Mouse (Mus musculus) regulatory T cell (primary cell): ENCODE measurements around the gene Zkscan2.

Experiments
- in situ Hi-C: fragments of 300-600 bp; cut with MboI, MseI; formaldehyde crosslinking; loops from one replicate; pipeline ENCODE4 v1.15.1; 2025; ENCODE audit warnings: high pct_unique_total_duplicates

The Zkscan2 gene

DNA sequence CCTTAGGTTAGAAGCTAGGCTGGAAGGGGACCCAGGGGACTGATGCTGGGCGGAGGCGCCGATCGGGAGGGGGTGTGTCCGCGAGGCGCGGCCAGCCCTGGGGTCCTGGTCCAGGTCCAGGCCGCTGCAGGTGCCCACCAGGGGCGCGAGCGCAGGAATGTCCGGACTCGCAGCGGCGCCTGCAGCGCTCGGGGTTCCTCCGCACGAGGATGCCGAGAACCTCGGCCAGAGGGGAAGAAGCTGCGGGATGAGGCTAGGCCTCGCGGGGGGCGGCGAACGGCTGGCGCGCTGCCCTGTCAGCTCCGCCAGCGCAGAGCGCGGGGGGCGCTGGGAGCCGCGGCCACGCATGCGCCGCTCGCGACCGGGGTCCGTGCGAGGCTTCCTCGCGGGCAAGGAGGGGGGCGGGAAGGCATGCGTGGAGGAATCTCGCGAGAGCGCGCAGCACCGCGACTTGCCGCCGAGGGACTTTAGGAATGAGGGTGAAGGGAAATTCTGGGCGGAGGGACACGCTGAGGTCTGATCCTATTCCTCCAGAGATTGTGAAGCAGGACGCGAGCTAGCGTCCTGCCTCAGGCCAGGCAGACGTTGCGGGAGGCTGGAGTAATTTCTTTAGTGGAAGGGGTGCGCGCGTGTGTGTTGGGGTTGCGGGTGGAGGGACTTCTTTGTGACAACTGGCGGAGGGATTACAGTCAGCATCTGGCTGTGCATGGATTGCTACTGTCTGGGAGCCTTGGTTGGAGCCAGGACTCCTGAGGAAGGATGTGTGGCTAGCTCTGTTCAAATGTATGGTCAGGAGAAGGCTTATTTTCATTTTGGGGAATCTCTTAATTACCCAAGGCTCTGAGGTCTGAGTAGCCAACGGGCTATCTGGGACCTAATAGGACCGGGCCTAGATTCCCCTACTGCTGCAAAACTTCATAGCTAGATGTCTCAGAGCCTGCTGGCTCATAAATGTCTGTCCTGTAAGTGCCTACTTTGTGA lies at the start of gene Zkscan2:
Gene Zkscan2 (minus strand): TSS at position 211 of the 981 bp plus-strand sequence.
- in situ Hi-C loops: loop anchor here (25.0 kb wide), 1 partner anchor 1887 kb away; no protein-coding TSS in a partner anchor

DNA sequence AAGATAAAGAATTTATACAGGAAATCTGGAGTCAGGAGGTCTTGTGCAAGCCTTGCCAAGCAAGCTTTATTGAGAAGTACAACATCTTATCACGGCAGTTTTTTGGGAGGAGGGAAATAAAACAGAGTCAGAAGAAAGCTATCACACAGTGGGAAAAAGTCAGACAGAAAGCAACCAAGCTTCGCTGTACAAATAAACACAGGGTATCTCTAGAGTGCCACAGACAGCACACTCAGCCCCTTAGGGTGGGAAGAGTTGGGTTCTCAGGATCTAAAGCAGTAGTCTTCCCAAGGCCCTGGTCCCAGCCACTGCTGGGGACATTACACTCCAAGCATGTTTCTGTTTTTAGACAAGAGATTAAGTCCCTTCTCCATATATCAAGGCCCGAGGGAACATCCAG lies 28.9 kb upstream of the Zkscan2 start:
- in situ Hi-C loops: no loop called here

DNA sequence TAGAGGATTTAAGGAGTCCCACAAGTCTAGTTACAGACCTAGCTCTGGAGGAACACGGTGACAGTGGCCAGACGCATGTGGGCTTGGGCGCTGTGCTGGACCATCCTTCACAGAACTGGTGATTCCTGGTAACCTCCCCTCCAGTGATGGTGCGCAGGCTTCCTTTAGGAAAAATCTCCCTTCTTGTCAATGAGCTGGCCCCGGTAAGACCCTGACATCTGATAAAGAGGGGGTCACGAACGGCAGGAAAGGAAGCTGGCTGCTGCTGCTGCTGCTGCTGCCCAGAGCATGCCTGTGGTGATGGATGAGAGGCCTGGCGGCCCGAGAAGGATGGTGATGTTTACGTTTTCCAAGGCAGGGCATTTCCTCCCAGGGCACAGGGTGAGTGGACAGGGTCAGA lies 25.5 kb upstream of the Zkscan2 start:
- in situ Hi-C loops: no loop called here

DNA sequence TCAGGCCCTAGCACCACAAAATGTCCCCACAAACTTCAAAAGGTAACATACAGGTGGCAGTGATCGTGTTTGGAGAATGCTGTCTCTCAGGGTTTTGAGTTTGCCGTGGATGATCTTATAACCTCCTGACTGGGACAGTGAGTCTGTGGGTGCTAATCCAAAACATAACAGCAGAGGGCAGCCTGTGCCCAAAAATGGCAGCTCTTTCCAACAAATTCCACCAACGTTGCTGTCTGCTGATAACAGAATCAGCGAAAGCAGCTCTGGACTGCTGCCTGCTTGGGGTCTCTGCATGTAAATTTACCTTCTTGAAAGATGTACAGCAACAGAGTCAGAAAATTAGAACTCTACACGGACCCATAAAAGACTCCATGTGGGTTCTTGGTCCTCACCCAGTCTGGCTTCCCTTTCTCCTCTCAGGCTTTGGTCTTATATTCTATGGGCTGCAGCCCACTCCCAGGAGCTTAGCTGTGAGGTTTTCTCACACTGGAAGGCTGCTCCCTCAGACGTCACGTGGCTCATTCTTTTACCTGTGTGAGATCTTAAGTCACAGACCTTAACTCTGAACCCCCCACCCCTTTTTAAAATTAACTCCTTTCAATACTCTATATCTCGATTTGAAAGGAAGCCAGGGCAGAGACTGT lies 24.1 kb upstream of the Zkscan2 start:
- in situ Hi-C loops: loop anchor here (25.0 kb wide), 1 partner anchor 1863 kb away; no protein-coding TSS in a partner anchor

DNA sequence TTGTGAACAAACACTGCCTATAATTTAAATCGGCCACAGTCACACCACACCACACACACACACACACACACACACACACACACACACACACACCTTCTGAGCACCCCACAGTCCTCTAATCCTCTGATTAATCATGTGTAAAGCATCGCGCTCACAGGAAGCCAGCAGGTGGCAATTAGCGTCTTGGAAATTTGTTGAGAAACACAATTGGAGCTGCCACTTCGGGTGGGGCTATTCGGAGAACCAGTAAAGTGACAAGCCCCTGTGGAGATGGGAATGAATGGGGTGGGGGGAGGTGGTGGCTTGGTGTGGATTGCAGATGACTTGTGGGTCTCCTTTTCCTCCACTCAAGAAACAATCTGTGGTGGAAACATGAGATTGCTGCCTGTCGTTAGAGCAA lies 7.7 kb upstream of the Zkscan2 start:
- in situ Hi-C loops: loop anchor here (25.0 kb wide), 1 partner anchor 1879 kb away; no protein-coding TSS in a partner anchor

DNA sequence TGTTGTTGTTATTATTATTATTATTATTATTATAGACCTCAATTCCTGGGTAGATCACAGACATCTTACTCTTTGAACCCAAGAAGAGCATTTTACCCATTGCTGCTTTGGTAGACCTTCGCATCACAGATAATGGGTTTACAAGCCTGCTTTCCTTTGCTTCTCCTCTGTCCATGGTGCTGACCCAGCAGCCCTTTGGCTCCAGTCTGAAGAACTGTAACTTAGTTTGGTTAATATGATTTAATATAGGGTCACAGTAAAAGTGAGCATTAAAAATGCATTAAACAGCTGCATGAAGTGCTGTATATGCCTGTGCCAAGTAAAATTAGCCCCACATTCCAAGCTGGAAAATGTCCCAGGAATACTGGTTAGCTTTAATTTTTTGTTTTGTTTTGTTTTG lies 3.1 kb upstream of the Zkscan2 start:
- in situ Hi-C loops: loop anchor here (25.0 kb wide), 1 partner anchor 1884 kb away; no protein-coding TSS in a partner anchor

DNA sequence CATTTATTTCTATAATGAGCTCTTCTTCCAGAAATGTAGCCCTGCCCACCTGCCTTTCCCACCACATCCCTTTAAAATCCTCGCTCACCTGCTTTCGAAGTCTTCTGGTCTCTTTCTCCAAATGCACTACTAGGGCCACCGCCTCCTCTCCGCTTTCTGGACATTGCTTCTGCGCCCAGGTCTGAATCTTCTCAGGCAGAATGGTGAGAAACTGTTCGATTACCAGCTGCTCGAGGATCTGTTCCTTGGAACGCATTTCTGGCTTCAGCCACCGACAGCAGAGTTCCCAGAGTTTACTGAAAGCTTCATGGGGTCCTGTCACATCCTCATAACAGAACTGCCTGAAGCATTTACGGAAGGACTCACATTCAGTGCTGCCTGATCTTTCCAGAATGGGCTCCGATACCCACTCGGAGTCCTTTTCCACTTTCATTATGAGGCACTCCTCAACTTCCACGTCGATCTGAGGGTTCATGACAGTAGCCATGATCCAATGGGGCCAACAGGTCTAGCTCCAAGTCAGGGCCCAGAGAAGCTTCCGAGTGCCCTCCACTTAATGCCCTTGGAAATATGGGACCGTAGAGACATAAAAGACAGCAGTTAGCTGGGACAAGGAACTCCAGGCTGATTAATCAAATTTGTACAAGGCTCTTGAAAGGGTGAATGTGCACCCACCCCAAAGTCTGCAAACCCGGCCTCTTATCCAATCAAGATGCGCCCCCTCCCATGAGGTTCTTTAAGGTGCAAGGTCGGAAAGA lies 589 bp downstream of the Zkscan2 start:
- in situ Hi-C loops: loop anchor here (25.0 kb wide), 1 partner anchor 1888 kb away; no protein-coding TSS in a partner anchor

DNA sequence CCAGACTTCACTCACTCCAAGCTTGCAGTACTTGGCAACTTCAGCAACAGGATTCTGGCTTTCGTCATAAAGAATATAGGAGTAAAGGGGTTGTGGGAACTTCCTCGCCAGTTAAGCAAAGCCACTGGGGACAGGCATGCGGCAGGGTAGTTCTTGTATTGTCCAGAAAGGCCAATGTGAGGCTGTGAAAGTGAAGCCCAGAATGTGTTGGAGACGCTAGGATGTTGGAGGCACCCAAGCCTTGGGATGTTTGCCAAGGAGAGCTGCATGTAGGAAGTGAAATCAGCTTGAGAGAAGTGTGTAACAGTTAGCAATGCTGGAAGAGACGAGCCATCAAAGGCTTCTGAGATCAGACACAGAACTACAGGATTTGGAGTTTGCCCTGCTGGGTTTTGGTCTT lies 12.5 kb downstream of the Zkscan2 start:
- in situ Hi-C loops: no loop called here

DNA sequence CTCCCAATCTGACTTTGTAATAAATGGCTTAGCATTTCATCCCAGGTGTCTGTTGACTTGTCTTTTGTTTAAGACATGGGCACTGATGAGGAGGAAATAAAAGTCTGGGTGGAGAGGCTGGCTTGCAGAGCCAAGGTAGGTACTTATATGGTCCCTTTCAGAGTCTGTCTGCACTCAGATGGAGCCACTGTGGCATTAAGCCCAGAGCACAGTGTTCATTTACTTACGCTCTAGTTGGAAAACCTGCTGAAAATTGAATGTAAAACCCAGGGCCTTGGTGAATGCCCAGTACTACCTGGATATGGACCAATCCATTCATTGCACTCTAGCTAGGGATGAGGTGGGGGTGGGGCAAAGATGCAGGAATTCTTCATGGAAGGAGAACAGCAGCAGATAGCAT lies 32.3 kb downstream of the Zkscan2 start:
- in situ Hi-C loops: loop anchor here (5.0 kb wide), 2 partner anchors 261 to 426 kb away; no protein-coding TSS in a partner anchor

DNA sequence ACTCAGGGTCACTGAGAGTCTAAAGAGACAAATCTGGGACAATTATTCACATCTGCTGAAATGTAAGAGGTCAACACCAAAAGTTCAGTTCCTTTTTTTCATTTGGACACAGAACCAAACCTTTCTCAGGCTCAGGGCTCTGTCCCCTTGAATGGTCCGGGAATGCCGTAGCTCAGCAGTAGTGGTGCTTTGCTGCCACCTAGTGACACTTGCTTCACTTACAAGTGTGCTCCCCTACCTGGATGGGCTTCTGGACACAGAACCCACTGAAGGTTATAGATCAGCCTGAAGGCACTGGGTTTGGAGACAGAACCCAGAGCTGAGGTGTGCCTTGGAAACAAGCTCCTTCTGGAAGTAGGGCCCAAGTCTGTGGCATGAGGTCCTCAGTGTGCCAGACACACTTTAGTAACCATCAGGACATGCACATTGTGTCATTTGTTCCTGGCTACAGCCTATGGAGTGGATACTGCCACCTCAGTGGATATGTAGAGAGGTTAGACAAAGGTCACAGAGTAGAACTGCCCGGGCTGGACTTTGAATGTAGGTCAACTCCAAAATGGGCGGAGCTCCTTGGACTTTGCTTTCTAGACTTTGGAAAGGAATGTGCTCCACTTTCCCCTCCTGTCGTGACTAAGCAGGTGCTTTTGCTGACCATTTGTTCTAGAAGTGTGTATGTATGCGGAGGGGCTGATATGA lies 34.4 kb downstream of the Zkscan2 start:
- in situ Hi-C loops: loop anchor here (5.0 kb wide), 2 partner anchors 259 to 424 kb away; no protein-coding TSS in a partner anchor

DNA sequence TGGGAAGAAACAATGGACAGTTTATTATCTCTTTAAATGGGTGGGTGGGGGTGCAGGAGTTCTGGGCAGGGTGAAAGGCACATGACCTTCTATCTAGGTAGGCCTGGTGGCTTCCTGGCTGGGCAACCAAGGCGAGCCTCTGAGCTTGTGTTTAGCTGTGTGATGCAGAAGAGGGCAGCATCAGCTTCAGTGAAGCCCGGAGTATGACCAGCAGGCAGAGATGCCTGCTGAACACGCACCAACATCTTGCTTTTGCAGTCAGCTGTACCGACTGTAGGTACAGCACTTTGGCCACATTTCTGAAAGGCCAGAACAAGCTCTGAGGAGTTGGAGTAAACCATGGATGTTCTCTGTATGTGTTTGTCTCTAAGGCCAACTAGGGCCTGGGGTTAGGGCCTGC lies 36.7 kb downstream of the Zkscan2 start:
- in situ Hi-C loops: no loop called here

DNA sequence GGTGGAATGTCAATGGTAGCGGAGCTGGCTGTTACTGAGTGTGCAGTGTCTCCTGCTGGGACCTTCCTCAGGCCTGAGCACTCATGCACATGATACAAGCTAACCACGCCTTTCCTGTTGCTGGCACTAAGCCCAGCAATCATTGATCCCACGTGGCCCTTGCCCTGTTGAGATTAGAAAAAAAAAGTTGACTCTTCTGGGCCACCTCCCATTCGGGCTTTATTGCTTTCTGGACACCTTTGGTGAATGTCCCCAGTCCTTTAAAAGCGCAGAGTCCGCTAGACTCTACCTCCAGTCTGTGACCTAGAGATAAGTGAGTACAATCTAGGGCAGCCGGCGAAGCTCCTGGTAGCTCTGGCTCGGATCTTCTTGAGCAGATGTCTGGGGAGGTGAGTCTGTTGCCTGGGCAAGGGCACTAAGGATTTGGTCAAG lies 38.2 kb downstream of the Zkscan2 start, which contains the start of gene Aqp8:
Gene Aqp8 (plus strand): TSS at position 222 of the 432 bp plus-strand sequence.
- in situ Hi-C loops: no loop called here

DNA sequence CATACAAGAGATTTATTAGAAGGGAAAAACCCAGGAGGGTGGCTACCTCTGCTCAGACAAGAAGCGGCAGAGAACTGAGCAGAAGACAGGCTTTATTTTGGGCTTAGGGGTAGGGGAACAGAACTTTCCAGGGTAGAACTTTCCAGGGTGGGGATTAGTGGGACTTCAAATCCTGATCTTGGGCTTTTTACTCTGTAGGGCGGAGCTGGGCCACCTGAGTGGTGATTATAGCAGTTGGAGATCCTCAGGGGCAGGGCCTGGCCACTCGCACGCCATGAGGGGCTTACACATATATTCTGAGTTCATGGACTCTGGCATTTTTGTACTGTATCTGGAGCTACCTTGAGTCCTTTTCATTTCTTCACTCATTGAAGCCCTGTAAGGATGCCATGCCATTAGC lies 38.9 kb downstream of the Zkscan2 start:
- in situ Hi-C loops: no loop called here

DNA sequence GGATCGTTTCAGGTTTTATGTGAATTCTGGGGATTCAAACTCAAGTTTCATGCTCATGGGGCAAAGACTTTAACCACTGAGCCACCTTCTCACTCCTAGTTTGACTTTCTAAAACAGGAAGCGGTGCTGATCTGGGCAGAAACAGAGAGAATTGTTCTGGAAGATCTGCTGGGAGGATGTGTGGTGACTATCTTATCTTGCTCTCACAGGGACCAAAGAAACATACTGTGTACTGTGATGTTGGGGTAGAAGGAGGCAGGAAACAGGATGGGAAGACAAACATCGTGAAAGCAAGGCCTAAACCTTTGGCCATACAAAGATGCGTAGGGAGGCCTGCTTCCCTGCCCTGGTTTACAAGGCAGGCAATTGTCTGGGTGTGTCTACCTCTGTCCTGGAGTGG lies 41.0 kb downstream of the Zkscan2 start:
- in situ Hi-C loops: no loop called here

DNA sequence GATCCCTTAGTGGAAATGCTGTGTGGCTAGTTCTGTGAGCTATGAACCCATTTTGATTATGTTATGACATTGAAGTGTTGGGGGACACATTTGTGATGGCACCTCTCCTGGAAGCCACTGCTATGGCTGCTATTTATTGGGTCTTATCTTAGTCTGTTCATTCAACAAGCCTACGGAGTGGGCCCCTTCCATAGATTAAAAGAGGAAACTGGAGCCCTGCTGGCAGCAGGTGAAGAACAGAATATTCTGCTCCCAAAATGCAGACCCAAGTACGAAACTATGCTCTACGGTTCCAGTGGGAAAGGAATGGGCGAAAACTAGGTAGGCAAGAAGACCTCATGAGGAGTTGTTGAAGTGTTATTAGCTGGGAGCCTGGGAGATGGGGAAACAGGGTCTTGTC lies 41.9 kb downstream of the Zkscan2 start:
- in situ Hi-C loops: no loop called here

DNA sequence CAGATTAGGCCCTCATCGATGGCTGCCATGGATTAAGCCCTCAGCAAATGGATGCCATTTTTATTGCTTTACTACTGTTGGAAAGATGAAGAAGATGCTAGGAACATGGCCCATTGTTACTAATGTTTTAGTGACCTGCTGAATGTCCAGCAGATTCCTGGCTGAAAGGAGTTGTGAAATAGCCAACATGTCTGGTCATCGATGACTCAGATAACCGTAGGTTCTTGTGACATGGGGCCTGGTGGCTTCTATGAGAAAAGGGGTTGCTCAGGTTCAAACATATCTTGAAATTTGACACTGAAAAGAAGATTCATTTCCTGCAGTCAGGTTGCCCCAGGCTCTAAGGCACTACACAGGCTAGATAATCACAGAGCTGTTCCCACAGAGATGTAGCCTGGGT lies 45.2 kb downstream of the Zkscan2 start:
- in situ Hi-C loops: no loop called here

DNA sequence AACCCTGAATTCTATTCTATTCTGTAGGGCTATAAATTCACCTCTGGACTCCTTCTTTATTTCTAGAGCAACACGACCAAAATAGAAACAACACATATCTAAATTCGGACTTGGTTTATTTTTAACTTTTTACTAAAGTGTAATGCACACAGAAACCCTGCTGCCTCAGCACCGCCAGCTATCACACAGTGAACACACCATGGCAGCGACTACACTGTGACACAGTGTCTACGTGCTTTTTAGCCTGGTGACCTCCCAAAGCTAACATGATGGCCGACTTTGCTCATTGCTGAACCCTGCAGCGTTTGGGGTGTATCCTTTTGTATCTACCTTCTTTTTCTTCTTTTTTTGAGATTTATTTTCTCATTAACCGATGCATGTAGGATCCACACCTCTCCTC lies 47.2 kb downstream of the Zkscan2 start:
- in situ Hi-C loops: no loop called here

DNA sequence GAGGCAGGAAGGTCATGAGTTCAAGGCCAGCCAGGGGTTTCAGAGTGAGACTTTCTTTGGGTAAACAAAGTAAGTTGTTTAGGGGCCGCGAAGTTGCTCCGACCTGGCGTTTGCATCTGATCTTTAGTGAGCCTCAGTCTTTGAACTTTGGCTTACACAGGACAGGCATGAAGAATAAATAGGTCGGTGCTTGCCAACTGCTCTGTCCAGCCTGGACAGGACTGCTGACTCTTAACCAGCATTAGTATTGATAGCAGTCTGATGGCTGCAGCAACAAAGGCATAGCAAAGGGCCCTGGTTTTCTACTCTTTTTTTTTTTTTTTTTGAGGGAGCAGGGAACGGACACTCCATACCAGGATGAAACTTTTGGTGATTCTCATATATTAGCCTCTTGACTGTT lies 47.7 kb downstream of the Zkscan2 start:
- in situ Hi-C loops: no loop called here

DNA sequence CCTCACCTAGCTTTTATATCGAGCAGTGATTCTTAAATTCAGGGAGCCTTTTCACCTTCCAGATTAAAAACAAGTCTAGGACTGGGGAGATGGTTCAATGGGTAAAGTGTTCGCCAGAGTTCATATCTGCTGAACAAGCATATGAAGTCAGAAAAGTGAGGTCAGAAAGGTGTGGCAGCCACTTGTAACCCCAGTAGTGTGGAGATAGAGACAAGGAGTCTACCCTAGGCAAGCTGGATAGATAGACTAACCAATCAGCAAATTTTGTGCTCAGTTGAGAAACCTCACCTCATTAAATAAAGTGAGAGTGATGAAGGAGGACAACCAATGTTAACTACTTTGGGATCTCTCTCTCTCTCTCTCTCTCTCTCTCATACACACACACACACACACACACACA lies 49.7 kb downstream of the Zkscan2 start:
- in situ Hi-C loops: no loop called here

DNA sequence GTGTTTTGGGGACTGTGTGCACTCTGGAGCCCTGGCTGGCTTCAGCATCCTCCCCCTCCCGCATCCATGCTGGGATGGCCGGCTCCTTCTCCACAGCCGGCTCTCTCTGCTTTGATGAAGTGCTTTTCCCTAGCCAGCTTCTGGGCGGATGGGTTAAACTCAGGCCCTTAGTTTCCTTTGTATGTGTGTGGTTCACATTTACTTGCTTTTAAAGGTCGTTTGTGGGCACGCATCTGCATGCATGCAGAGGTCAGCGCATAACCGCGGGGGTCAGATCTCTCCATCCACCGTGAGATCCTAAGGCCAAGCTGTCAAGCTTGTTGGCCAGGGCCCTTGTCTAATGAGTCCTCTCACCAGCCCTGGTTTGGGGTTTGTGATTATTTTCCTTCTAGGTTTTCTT lies 50.6 kb downstream of the Zkscan2 start:
- in situ Hi-C loops: no loop called here

DNA sequence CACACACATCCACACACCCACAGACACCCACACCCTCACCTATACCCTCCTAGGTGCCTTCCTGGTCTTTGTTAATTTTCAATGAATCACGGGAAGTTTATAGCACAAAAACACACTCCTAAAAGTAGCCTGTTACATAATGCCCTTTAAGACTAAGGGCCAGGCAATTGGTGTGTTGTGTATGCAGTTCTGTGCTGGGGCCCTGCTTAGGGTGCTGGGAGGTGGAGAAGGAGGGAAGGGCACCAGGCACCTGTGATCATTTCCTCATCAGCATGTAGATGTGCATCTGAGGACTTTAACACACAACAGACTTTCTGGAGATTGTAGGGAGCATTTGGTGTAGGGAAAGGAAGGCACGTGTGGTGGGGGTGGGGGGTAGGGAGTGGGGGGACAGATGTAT lies 51.5 kb downstream of the Zkscan2 start:
- in situ Hi-C loops: no loop called here
